Mouse (Mus musculus) ES-E14 (cell line): ENCODE measurements around the gene Neurod6. TPM values are rescaled to one million over a fixed set of nuclear protein-coding genes. Genes with fewer than 3 reads are reported as not detected.

ENCODE experiments used
- DNase-seq: peaks from one replicate; pipeline ENCODE4 v3.0.0-alpha.2; 2013; ENCODE audit warnings: low read depth, low spot score
- H3K27ac ChIP-seq: 2 replicates; pipeline ENCODE4 v1.5.1; 2012; ENCODE audit warnings: low read depth, mild to moderate bottlenecking, low read length, moderate library complexity, mixed read lengths; ENCODE audit not compliant: poor library complexity, insufficient read depth, severe bottlenecking
- H3K36me3 ChIP-seq: 2 replicates; pipeline ENCODE4 v1.6.1; 2012; ENCODE audit warnings: mild to moderate bottlenecking, low read length, moderate library complexity, mixed read lengths; ENCODE audit not compliant: control insufficient read depth, poor library complexity, insufficient read depth, severe bottlenecking
- H3K4me1 ChIP-seq, 2 experiments: fragments of 150-350 bp in 1 of 2; sonication (generic) in 1 of 2; 2 replicates each; pipeline ENCODE4 v1.6.1; 2012; ENCODE audit warnings: low read length in 2 of 2, mild to moderate bottlenecking in 1 of 2, mixed read lengths in 1 of 2; ENCODE audit not compliant: control insufficient read depth in 2 of 2, insufficient read depth in 2 of 2, poor library complexity in 1 of 2
- H3K4me3 ChIP-seq, 2 experiments: fragments of 150-350 bp in 1 of 2; sonication (generic) in 1 of 2; 2 replicates each; pipeline ENCODE4 v1.5.1; 2012; ENCODE audit warnings: low read length in 2 of 2, low read depth in 1 of 2, mild to moderate bottlenecking in 1 of 2, mixed read lengths in 1 of 2; ENCODE audit not compliant: insufficient read depth in 1 of 2, poor library complexity in 1 of 2, severe bottlenecking in 1 of 2
- H3K9ac ChIP-seq: 2 replicates; pipeline ENCODE4 v1.6.1; 2012; ENCODE audit warnings: low read depth, mild to moderate bottlenecking, low read length, mixed read lengths; ENCODE audit not compliant: poor library complexity, insufficient read depth, severe bottlenecking
- H3K9me3 ChIP-seq: fragments of 150-350 bp; sonication (generic); 2 replicates; pipeline ENCODE4 v1.6.1; 2012; ENCODE audit warnings: low read depth, mild to moderate bottlenecking, low read length; ENCODE audit not compliant: control insufficient read depth, insufficient read depth
- CHD2 ChIP-seq: IDR thresholded peaks from 2 replicates; pipeline ENCODE4 v1.6.1; 2014; ENCODE audit warnings: mild to moderate bottlenecking, low read depth, low read length, inconsistent platforms
- HCFC1 ChIP-seq: IDR thresholded peaks from 2 replicates; pipeline ENCODE4 v1.6.1; 2012; ENCODE audit warnings: low read length, inconsistent platforms, borderline replicate concordance; ENCODE audit not compliant: insufficient read depth
- MAFK ChIP-seq: IDR thresholded peaks from 2 replicates; pipeline ENCODE4 v1.6.1; 2014; ENCODE audit warnings: mild to moderate bottlenecking, low read depth, low read length, inconsistent platforms; ENCODE audit not compliant: insufficient read depth
- ZC3H11A ChIP-seq: IDR thresholded peaks from 2 replicates; pipeline ENCODE4 v1.6.1; 2012; ENCODE audit warnings: low read depth, mild to moderate bottlenecking, inconsistent platforms, low read length, borderline replicate concordance
- ZNF384 ChIP-seq: IDR thresholded peaks from 2 replicates; pipeline ENCODE4 v1.6.1; 2012; ENCODE audit warnings: low read depth, low read length, inconsistent platforms
- in situ Hi-C, 2 experiments: fragments of 600-800 bp; cut with MboI; formaldehyde crosslinking; loops; one replicate each; pipeline ENCODE4 v1.15.1; 2025; ENCODE audit warnings: low sequenced_read_pairs in 2 of 2, inconsistent platforms in 1 of 2; ENCODE audit not compliant: unreplicated experiment in 2 of 2
- total RNA-seq: library from RNA; depleted of rRNA; stranded (reverse); fragments of 300-350 nt; gene quantifications from 2 replicates; pipeline ENCODE4 v1.2.3, GENCODE M21; 2012

The Neurod6 gene
- total RNA-seq, 1 experiment, result not detected

DNA sequence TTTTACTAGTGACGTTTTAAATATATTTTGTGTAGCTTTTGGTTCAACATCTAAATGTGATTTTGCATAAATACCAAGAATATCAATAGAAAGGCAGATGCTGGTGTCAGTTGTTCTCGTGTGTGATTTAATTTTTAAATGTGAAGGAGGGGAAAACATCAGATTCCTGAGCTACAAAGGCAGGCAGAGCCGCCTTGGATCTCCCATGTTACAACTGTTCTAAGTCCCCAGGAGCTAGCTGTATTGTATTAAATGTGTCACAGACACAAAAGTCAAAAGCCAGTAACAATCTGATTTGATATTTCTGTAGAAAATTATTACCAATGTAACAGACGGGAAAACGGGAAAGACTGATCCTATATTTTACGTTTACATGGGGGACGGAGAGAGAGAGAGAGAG, 1.8 kb upstream of the Neurod6 start:
- H3K9ac ChIP-seq, result no peak overlapping the region
- no peaks in the 10 kb centered on the region for H3K9me3 ChIP-seq
- no peak for DNase-seq
- no peaks in the 10 kb centered on the region for H3K4me1 ChIP-seq
- no peak overlapping the region for H3K4me3 ChIP-seq
- no peaks in the 10 kb centered on the region for H3K36me3 ChIP-seq
- H3K27ac ChIP-seq, result no peak overlapping the region
- TF ChIP-seq CHD2 (no peak), MAFK (no peak), HCFC1 (no peak), ZNF384 (no peak), ZC3H11A (no peak)
- in situ Hi-C loops, result no loop called here

DNA sequence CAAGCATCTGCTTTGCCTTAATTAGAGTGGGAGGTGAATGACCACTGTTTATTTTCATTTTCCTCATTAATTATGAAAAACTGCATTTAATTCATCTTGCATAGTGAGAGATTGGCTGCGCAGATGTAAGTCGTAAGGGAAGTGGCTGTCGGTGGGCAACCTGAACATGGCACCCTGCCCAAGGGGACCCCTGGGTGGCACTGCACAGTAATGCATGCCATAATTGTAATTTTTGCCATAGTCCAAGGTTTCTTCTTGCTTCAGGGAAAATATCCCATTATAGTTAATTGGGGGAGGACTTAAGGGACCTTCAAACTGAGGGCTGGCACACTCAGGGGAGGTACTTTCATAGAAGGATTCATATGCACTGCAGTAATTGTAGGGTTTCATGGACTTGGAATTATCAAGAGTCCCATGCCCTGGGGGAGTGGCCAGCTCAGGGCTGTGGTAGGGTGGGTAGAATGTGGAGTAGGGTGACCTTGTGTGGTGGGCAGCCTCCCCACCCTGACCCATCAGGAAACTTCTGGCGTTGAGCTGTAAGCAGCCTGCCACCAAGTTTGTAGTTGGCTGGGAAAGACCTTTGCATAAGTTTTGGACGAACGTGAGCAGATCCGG, 2.4 kb downstream of the Neurod6 start:
- in situ Hi-C loops, result no loop called here
- Histone ChIP-seq H3K9ac (no peak overlapping the region), H3K27ac (no peak overlapping the region), H3K36me3 (no peaks in the 10 kb centered on the region), H3K4me1 (no peaks in the 10 kb centered on the region), H3K9me3 (no peaks in the 10 kb centered on the region), H3K4me3 (no peak overlapping the region)
- DNase-seq, result no peak
- TF ChIP-seq HCFC1 (no peak), MAFK (no peak), CHD2 (no peak), ZC3H11A (no peak)

DNA sequence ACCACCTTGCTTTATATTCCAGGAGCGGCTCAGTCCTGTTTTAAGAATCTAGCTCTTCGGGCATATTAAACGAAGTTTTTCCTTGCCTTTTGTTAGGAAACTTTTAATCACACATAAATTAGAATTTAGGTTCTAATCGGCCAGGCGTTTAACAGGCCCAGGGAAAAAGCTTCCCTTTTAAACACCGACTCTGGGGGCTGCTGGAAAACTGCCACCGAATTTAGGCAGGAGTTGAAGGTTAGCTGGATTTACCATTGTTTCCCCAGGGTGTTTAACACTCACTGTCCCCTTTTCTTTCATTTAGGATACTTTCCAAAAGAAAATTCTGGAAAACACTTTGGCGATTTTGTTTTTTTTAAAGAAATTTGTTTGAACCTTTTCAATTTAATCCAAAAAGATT, 3.7 kb downstream of the Neurod6 start:
- Histone ChIP-seq H3K27ac (no peak overlapping the region), H3K9ac (no peak overlapping the region; the same call in 1 of the 2 replicates), H3K4me3 (peak overlapping the region; percentile 52 to 53; a peak in 2 of 4 replicates), H3K9me3 (no peaks in the 10 kb centered on the region), H3K4me1 (no peaks in the 10 kb centered on the region), H3K36me3 (no peaks in the 10 kb centered on the region)
- DNase-seq, result no peak
- in situ Hi-C loops, result no loop called here
- TF ChIP-seq MAFK (no peak), CHD2 (no peak), HCFC1 (no peak), ZC3H11A (no peak), ZNF384 (no peak)

DNA sequence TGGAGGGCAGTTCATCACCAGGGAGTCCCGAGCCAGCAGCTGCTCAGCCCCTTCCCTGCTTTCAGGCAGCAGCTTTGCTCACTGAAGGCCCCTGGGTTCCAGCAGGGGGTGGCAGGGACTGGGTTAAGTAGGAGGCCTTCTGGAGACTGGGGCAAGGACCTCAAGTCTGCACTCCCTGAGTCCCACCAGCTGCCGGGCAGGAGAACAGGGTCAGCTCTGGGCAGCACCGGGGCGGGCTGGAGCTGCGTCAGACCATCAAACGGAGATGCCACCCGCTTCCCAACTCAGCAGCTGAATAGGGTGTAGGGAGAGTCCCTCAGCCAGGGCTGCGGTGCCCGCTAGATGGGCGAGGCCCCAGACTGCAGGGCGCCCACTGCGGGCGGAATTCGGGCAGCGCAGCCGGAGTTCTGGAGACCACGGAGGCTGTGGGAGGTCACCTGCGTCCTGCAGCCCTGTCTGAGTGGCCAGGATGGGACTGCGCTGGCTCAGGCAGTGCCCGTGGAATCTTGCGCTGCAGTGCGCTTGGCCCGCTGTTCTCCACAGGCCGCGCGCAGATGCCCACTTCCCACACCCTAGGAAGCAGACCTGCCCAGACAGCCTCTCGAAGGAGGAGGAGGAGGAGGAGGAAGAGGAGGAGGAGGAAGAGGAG, 4.3 kb downstream of the Neurod6 start:
- H3K4me3 ChIP-seq, result peak overlapping the region; percentile 52 to 53; a peak in 3 of 4 replicates
- H3K9ac ChIP-seq, result peak overlapping the region; percentile 0; the same call in 1 of the 2 replicates
- H3K9me3 ChIP-seq, result no peaks in the 10 kb centered on the region
- H3K4me1 ChIP-seq, result no peaks in the 10 kb centered on the region
- H3K27ac ChIP-seq, result no peak overlapping the region
- no peaks in the 10 kb centered on the region for H3K36me3 ChIP-seq
- TF ChIP-seq ZC3H11A, result no peak
- no peak for TF ChIP-seq MAFK
- no peak for DNase-seq
- in situ Hi-C loops, result no loop called here
